Mouse (Mus musculus) T-helper 17 cell (primary cell): ENCODE data around the gene Ints11.

Experiments
- in situ Hi-C, 2 experiments: fragments of 300-600 bp; cut with MboI, MseI; formaldehyde crosslinking; loops; 1 replicate in 1 of 2; 2 replicates in 1 of 2; pipeline ENCODE4 v1.15.1; 2025; ENCODE audit warnings: high pct_unique_total_duplicates in 2 of 2

The Ints11 gene

GRCm38 (mm10) chr4:155869317-155870033, at the start of gene Ints11, which contains the start of gene Cptp:
TSS of gene Ints11 (plus strand) at chr4:155869546.
TSS of gene Cptp (minus strand) at chr4:155869440.
- in situ Hi-C loops: no loop called here

DNA sequence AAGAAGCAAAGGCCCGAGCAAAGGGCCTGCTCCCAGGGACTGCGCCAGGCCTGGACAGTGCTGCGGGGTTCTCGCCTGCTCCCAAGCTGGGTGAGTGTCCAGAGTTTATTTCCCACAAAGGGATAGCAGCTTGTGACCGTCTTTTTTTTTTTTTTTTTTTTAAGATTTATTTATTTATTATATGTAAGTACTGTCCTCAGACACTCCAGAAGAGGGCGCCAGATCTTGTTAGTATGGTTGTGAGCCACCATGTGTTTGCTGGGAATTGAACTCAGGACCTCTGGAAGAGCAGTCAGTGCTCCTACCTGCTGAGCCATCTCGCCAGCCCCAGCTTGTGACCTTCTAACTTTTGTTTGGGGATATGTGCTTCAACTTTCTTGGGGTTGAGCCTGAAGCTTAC, 48.3 kb upstream of the Ints11 start:
- in situ Hi-C loops: no loop called here

- in situ Hi-C loops: no loop called here
Observed at GRCm38 (mm10) chr4:155823443-155823842, 45.9 kb upstream of the Ints11 start.

GRCm38 (mm10) chr4:155829866-155830265, 39.5 kb upstream of the Ints11 start:
- in situ Hi-C loops: no loop called here

DNA sequence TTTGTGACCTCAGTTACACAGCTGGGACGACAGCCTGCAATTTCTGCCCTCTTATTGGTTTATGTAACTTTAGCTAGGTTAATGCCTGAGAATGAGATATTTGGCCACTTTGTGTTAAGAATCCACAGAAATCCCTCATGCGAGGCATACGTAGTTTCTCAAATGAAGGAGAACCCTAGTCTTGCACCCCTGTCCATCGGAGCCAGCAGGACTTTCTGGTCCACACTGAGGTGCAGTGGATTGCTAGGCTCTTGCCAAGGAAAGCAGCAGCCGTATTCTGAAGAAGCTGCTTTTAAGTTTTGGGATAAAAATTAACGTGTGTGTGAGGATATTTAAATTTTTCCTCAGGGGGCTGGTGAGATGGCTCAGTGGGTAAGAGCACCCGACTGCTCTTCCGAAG, 38.8 kb upstream of the Ints11 start:
- in situ Hi-C loops: no loop called here

DNA sequence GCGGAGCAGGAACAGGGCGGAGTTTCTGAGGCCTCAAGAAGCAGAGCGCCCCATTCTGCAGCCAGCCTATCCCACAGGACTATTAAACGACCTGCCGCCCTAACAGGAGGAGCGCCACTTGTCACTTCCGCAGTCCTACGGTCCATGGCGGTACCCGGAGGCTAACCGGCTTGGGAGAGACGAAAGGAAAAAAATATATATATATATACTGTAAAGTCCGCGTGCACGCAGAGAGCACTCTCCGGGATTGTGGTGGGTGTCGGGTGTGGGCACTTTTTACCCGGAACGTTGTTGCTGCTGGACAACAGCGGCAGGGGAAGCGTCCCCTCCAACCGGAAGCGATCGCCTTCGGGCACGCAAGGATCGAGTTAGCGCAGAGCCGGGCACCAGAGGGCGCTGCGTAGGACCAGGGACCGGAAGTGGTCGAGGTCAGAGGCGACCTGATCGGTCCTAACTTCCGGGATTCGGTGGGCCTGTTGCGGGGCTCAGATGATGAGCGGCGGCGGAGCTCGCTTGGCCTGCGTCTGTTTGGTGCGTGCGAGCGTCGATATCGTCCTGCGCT, 38.1 kb upstream of the Ints11 start, which contains the start of gene Aurkaip1:
TSS of gene Aurkaip1 (plus strand) at position 68 of the 562 bp plus-strand sequence.
- in situ Hi-C loops: no loop called here

GRCm38 (mm10) chr4:155831831-155832230, 37.5 kb upstream of the Ints11 start:
- in situ Hi-C loops: no loop called here

DNA sequence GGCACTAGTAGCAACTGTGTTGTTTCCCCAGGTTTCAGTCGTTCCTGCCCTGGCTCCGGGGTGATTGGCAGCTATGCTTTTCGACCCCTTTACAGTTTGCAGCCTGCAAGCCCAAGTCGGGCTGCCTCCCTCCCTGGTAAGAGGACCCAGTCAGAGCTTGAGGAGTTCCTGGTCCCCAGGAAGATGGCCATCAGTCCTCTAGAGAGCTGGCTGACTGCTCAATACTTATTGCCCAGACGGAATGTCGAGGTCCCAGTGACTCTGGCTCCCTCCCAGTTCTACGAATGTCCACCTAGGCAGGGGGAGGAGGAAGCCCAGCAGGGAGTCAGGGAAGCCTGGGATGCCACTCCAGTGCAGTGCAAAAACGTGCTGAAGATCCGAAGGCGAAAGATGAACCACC, 37.0 kb upstream of the Ints11 start:
- in situ Hi-C loops: no loop called here

- in situ Hi-C loops: no loop called here
Observed at GRCm38 (mm10) chr4:155833234-155833633, 36.1 kb upstream of the Ints11 start.

DNA sequence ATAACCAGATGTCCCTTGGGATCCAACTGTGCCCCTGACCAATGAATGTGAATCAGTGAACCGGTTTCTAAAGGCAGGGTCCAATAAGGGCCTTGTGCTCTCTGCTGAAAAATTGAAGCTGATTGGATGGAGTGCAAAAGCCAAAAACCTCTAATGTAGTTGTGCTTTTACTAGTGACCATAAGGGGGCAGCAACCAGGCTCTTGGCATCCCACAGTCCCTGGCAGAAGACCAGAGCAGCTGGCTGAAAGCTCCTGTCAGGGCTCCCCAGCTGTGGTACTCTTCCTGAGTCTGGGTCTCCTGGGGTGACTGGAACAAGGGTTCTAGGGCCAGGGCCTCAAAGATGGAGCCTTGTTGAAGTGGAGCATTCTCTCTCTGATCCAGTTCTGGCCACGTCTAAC, 35.5 kb upstream of the Ints11 start:
- in situ Hi-C loops: no loop called here

- in situ Hi-C loops: no loop called here
Observed at GRCm38 (mm10) chr4:155837404-155838010, 31.8 kb upstream of the Ints11 start.

DNA sequence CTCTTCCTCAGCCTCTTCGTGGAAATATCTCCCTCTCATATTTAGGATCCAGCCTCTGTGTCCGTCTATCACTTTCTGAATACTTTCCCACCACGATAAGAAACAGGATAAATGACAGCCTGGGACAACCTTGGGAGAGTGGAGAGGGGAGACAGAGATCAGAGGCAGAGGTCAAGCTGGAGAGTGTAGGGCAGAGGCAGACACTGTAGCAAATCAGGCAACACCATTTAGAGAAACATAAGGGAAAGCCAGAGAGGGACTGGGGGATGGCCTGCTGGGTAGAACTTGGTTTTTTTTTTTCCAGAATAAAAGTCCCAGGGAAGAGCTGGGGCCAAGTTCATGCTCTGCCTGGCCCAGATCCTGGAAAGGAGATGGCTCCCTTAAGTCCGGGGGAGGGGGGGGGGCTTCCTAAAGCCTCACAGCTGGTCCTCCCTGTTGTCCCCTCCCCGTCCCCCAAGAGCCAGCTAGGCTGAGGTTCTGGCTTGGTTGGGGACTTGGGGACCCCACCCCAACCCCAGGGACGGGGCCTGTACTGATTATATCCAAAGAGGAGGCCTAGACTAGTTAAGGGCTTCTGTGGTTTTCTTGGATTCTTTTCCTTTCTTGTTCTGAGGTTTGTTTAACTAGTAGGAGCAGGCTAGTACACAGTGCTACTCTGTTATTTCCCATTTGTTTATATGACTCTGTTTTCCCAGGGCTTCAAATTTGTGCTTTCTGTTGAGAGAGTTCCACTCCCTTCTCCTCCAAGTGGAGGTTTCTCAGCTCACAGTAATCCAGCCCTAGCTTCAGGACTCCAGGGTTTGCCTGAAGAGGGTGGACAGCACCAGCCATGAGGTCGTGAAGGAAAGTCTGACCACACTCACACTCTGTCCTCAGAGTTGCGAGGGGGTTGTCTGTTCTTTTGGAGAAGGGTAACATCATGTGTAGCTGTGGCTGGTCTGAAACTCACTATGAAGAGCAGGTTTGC, 30.9 kb upstream of the Ints11 start:
- in situ Hi-C loops: no loop called here

DNA sequence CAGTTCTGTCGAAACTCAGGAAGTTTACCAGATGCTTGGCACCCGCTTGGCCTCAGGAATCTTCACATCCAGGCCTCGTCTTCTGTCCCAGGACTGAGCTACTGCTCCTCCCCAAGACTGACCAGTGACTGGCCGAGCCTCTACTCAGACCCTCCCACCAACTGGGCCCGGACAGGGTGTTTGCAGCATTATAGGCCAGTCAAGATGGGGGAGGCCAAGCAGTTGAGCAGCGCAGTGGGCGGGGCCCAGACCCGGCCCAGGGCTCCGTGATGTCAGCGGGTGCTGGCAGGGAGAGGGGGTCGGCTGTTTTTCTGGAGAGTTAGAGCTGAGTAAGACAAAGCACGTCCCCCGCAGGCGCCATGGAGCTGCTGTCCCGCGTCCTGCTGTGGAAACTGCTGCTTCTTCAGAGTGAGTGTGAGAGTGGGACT, 29.8 kb upstream of the Ints11 start, which contains the start of gene Mxra8:
TSS of gene Mxra8 (plus strand) at position 198 of the 428 bp plus-strand sequence.
- in situ Hi-C loops: no loop called here

DNA sequence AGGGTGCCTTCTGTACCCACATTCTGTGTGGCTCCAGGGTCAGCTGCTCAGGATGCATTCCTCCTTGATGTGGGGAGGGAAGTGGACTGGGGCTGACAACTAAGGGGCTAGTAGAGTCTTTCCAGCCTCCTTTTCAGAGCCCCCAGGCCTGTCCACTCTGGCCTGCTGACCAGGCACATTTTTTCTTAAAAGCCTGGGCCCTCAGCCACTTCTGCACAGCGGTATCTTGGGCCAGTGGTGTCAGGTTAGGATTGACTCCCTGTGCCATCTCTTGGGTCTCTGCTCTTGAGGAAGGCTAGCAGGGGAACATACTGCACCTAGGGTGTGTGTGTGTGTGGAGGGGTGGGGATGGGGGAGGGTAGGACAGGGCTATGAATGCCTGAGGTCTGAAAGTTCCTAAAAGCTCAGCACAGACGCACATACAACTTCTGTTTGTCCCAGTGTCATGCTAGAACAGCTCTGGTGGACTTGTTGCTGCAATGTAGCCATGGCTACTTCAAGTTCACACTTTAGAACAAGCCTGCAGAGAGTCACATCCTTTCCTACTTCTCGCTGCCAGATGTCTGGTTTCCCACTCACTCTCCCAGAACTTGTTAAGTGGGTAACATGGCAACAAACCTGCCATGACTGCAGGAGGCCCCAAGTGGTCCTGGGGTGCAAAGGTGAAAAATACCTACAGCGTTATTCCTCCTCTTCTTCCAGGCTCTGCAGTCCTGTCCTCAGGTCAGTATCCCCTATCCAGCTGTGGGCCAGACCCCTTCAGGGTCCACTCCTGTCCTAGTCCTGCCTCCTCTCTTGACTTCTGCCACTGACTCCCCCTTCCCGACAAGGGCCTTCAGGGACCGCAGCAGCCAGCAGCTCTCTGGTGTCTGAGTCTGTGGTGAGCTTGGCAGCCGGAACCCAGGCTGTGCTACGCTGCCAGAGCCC, 29.0 kb upstream of the Ints11 start:
- in situ Hi-C loops: no loop called here

- in situ Hi-C loops: no loop called here
Observed at GRCm38 (mm10) chr4:155841003-155841454, 28.3 kb upstream of the Ints11 start.

- in situ Hi-C loops: no loop called here
Observed at GRCm38 (mm10) chr4:155841651-155842270, 27.6 kb upstream of the Ints11 start.

GRCm38 (mm10) chr4:155843231-155843630, 26.1 kb upstream of the Ints11 start:
- in situ Hi-C loops: no loop called here

- in situ Hi-C loops: no loop called here
Observed at GRCm38 (mm10) chr4:155846871-155847578, 22.3 kb upstream of the Ints11 start, which contains the start of gene Dvl1. TSS of gene Dvl1 (plus strand) at chr4:155847402.
